Mouse (Mus musculus) heart, embryonic 16.5 days (tissue): ENCODE data around the gene Acvr2b. TPM values are rescaled to one million over a fixed set of nuclear protein-coding genes. Genes with fewer than 3 reads are reported as not detected.

Experiments used
- ATAC-seq: fragments of 200-750 bp; cut with Nextera tagmentation; replicated peaks from 2 replicates; pipeline ENCODE4 v1.8.0; 2017; ENCODE audit warnings: moderate number of reproducible peaks; ENCODE audit not compliant: insufficient read depth, low FRiP score; ENCODE audit errors: extremely low read depth
- H3K27ac ChIP-seq: fragments of 300-500 bp; sonication (generic); 2 replicates; pipeline ENCODE4 v1.5.1; 2014; ENCODE audit warnings: mild to moderate bottlenecking, low read length, control low read depth, moderate library complexity
- H3K27me3 ChIP-seq: fragments of 300-500 bp; sonication (generic); 2 replicates; pipeline ENCODE4 v1.6.1; 2014; ENCODE audit warnings: low read length, mixed read lengths; ENCODE audit not compliant: control insufficient read depth, insufficient read depth
- H3K36me3 ChIP-seq: fragments of 300-500 bp; sonication (generic); 2 replicates; pipeline ENCODE4 v1.6.1; 2014; ENCODE audit not compliant: control insufficient read depth, insufficient read depth
- H3K4me1 ChIP-seq: fragments of 300-500 bp; sonication (generic); 2 replicates; pipeline ENCODE4 v1.6.1; 2014; ENCODE audit warnings: low read length, mixed read lengths; ENCODE audit not compliant: control insufficient read depth, insufficient read depth
- H3K4me2 ChIP-seq: fragments of 300-500 bp; sonication (generic); 2 replicates; pipeline ENCODE4 v1.6.1; 2014; ENCODE audit warnings: low read depth, mild to moderate bottlenecking, control low read depth, low read length
- H3K4me3 ChIP-seq: fragments of 300-500 bp; sonication (generic); 2 replicates; pipeline ENCODE4 v1.5.1; 2014; ENCODE audit warnings: mild to moderate bottlenecking, control low read depth, low read length
- H3K9ac ChIP-seq: fragments of 300-500 bp; sonication (generic); 2 replicates; pipeline ENCODE4 v1.6.1; 2014; ENCODE audit warnings: low read length, control low read depth
- H3K9me3 ChIP-seq: fragments of 300-500 bp; sonication (generic); replicated peaks from 2 replicates; pipeline ENCODE4 v1.6.1; 2016; ENCODE audit warnings: low read length; ENCODE audit not compliant: control insufficient read depth
- WGBS: fragments of 180-500 bp; shearing (Covaris S2); extraction: QIAGEN DNeasy Blood & Tissue Kit; methylation state at CpG from one replicate; pipeline ENCODE4 v1.1.7; 2014; 5-methylcytosine and 5-hydroxymethylcytosine counted together
- polyA plus RNA-seq: library from polyadenylated mRNA; unstranded; fragments of >200 nt; fragmentation: Nextera tagmentation; extraction: Ambion mirVana; gene quantifications from 2 replicates; pipeline ENCODE4 v1.2.1, GENCODE M21; 2015

Gene Acvr2b
- polyA plus RNA-seq = 7.3 and 8.6 TPM in 2 replicates

- H3K9ac ChIP-seq = peak within 1 kb of the TSS; percentile 98
- 0% methylated on average over 26 of the region's 32 CpGs for WGBS
- H3K4me3 ChIP-seq = peak within 1 kb of the TSS; percentile 87
- H3K4me1 ChIP-seq = peaks cover 10% of the 10 kb centered on the region
- H3K36me3 ChIP-seq = no peaks in the 10 kb centered on the region
- H3K9me3 ChIP-seq = no peaks in the 10 kb centered on the region
- peak within 1 kb of the TSS; percentile 81 for H3K4me2 ChIP-seq
- H3K27ac ChIP-seq = peak within 1 kb of the TSS; percentile 98
- ATAC-seq = peak; percentile 95
- no peaks in the 10 kb centered on the region for H3K27me3 ChIP-seq
These were observed at the start of gene Acvr2b for GRCm38 (mm10) chr9:119401801-119402214. Gene Acvr2b (plus strand): TSS chr9:119402118.

GRCm38 (mm10) chr9:119353926-119354325 lies 48.0 kb upstream of the Acvr2b start:
- no peak overlapping the region for H3K4me2 ChIP-seq
- ATAC-seq = no peak
- no peak overlapping the region for H3K27ac ChIP-seq
- no peak overlapping the region for H3K4me3 ChIP-seq
- H3K27me3 ChIP-seq = no peaks in the 10 kb centered on the region
- H3K9ac ChIP-seq = no peak overlapping the region
- H3K9me3 ChIP-seq = no peaks in the 10 kb centered on the region
- H3K36me3 ChIP-seq = peaks cover 13% of the 10 kb centered on the region
- 78% methylated on average over 6 of the region's 6 CpGs for WGBS
- 0 out of 2 replicates have a peak, but pooled peaks cover 3% of the 10 kb centered on the region for H3K4me1 ChIP-seq

- ATAC-seq = no peak
These were observed 46.0 kb upstream of the Acvr2b start for GRCm38 (mm10) chr9:119355943-119356342.

GRCm38 (mm10) chr9:119357331-119358057 lies 44.4 kb upstream of the Acvr2b start, which contains the start of gene Xylb:
Gene Xylb (plus strand): TSS chr9:119357381.
- WGBS = 2% methylated on average over 65 of the region's 65 CpGs
- Histone ChIP-seq H3K4me3 (peak within 1 kb of the TSS; percentile 80), H3K9ac (peak within 1 kb of the TSS; percentile 85), H3K36me3 (no peaks in the 10 kb centered on the region), H3K9me3 (no peaks in the 10 kb centered on the region), H3K4me2 (peak within 1 kb of the TSS; percentile 99), H3K27me3 (no peaks in the 10 kb centered on the region), H3K4me1 (0 out of 2 replicates have a peak, but pooled peaks cover 3% of the 10 kb centered on the region), H3K27ac (no peak within 1 kb of the TSS)
- peak; percentile 91 for ATAC-seq

More at GRCm38 (mm10) chr9:119355943-119356342, 46.0 kb upstream of the Acvr2b start:
- Histone ChIP-seq H3K27me3 (no peaks in the 10 kb centered on the region), H3K4me1 (0 out of 2 replicates have a peak, but pooled peaks cover 3% of the 10 kb centered on the region), H3K4me2 (no peak overlapping the region), H3K4me3 (no peak overlapping the region), H3K9ac (no peak overlapping the region), H3K9me3 (no peaks in the 10 kb centered on the region), H3K36me3 (peaks cover 5% of the 10 kb centered on the region), H3K27ac (no peak overlapping the region)
- 77% methylated on average over 6 of the region's 6 CpGs for WGBS

GRCm38 (mm10) chr9:119358058-119358429 lies 43.9 kb upstream of the Acvr2b start:
- no peaks in the 10 kb centered on the region for H3K27me3 ChIP-seq
- peaks cover 7% of the 10 kb centered on the region for H3K4me1 ChIP-seq
- peak overlapping the region; percentile 80 for H3K4me3 ChIP-seq
- H3K4me2 ChIP-seq = peak overlapping the region; percentile 99
- H3K27ac ChIP-seq = no peak overlapping the region
- no peaks in the 10 kb centered on the region for H3K36me3 ChIP-seq
- H3K9me3 ChIP-seq = no peaks in the 10 kb centered on the region
- no peak for ATAC-seq
- peak overlapping the region; percentile 85 for H3K9ac ChIP-seq
- WGBS = 42% methylated on average over 9 of the region's 9 CpGs

GRCm38 (mm10) chr9:119361416-119361815 lies 40.5 kb upstream of the Acvr2b start:
- H3K9ac ChIP-seq = no peak overlapping the region
- no peak overlapping the region for H3K4me3 ChIP-seq
- 88% methylated on average over 5 of the region's 5 CpGs for WGBS
- no peak overlapping the region for H3K27ac ChIP-seq
- peaks cover 12% of the 10 kb centered on the region for H3K4me1 ChIP-seq
- no peaks in the 10 kb centered on the region for H3K36me3 ChIP-seq
- no peak overlapping the region for H3K4me2 ChIP-seq
- no peaks in the 10 kb centered on the region for H3K27me3 ChIP-seq
- ATAC-seq = no peak
- no peaks in the 10 kb centered on the region for H3K9me3 ChIP-seq

GRCm38 (mm10) chr9:119363229-119363628 lies 38.7 kb upstream of the Acvr2b start:
- no peak overlapping the region for H3K9ac ChIP-seq

GRCm38 (mm10) chr9:119365284-119365683 lies 36.6 kb upstream of the Acvr2b start, which contains the start of gene Slc22a14:
Gene Slc22a14 (minus strand): TSS chr9:119365553.
- WGBS = 43% methylated on average over 7 of the region's 7 CpGs
- H3K27me3 ChIP-seq = no peaks in the 10 kb centered on the region
- no peak within 1 kb of the TSS for H3K4me3 ChIP-seq
- no peak within 1 kb of the TSS for H3K4me2 ChIP-seq
- no peak within 1 kb of the TSS for H3K27ac ChIP-seq
- peaks cover 10% of the 10 kb centered on the region for H3K4me1 ChIP-seq
- H3K36me3 ChIP-seq = no peaks in the 10 kb centered on the region
- ATAC-seq = no peak
- no peak within 1 kb of the TSS for H3K9ac ChIP-seq
- H3K9me3 ChIP-seq = no peaks in the 10 kb centered on the region

More at GRCm38 (mm10) chr9:119363229-119363628, 38.7 kb upstream of the Acvr2b start:
- Histone ChIP-seq H3K4me2 (no peak overlapping the region), H3K36me3 (no peaks in the 10 kb centered on the region), H3K27me3 (no peaks in the 10 kb centered on the region), H3K27ac (no peak overlapping the region), H3K9me3 (no peaks in the 10 kb centered on the region), H3K4me1 (peaks cover 10% of the 10 kb centered on the region), H3K4me3 (no peak overlapping the region)
- no peak for ATAC-seq
- 50% methylated on average over 12 of the region's 12 CpGs for WGBS

- no peak overlapping the region for H3K27ac ChIP-seq
- H3K4me1 ChIP-seq = peaks cover 3% of the 10 kb centered on the region
- WGBS = 87% methylated on average over 3 of the region's 3 CpGs
- H3K4me2 ChIP-seq = no peak overlapping the region
- no peaks in the 10 kb centered on the region for H3K9me3 ChIP-seq
- H3K4me3 ChIP-seq = no peak overlapping the region
- no peaks in the 10 kb centered on the region for H3K27me3 ChIP-seq
- no peaks in the 10 kb centered on the region for H3K36me3 ChIP-seq
- ATAC-seq = no peak
- no peak overlapping the region for H3K9ac ChIP-seq
These were observed 33.6 kb upstream of the Acvr2b start for GRCm38 (mm10) chr9:119368367-119368766.
